Mouse (Mus musculus) stomach, postnatal 0 days (tissue): ENCODE results near the gene Txk. TPM values are rescaled to one million over a fixed set of nuclear protein-coding genes. Genes with fewer than 3 reads are reported as not detected.

Experiments used
- ATAC-seq: fragments of 200-750 bp; cut with Nextera tagmentation; 2 replicates; pipeline ENCODE4 v1.8.0; 2017; ENCODE audit not compliant: low FRiP score, low TSS enrichment
- DNase-seq: peaks from one replicate; pipeline ENCODE4 v3.0.0-alpha.2; 2016; ENCODE audit warnings: low spot score
- H3K27ac ChIP-seq: fragments of 300-500 bp; sonication (generic); replicated peaks from 2 replicates; pipeline ENCODE4 v1.5.1; 2014; ENCODE audit warnings: mild to moderate bottlenecking, control low read depth
- H3K27me3 ChIP-seq: fragments of 300-500 bp; sonication (generic); 2 replicates; pipeline ENCODE4 v1.6.1; 2014; ENCODE audit warnings: low read length; ENCODE audit not compliant: control insufficient read depth, insufficient read depth
- H3K36me3 ChIP-seq: fragments of 300-500 bp; sonication (generic); 2 replicates; pipeline ENCODE4 v1.6.1; 2014; ENCODE audit warnings: low read length, mixed read lengths; ENCODE audit not compliant: control insufficient read depth, insufficient read depth
- H3K4me1 ChIP-seq: fragments of 300-500 bp; sonication (generic); replicated peaks from 2 replicates; pipeline ENCODE4 v1.6.1; 2014; ENCODE audit warnings: antibody characterized with exemption; ENCODE audit not compliant: control insufficient read depth, insufficient read depth
- H3K4me2 ChIP-seq: fragments of 300-500 bp; sonication (generic); replicated peaks from 2 replicates; pipeline ENCODE4 v1.6.1; 2014; ENCODE audit warnings: low read depth, mild to moderate bottlenecking, control low read depth, moderate library complexity
- H3K4me3 ChIP-seq: fragments of 300-500 bp; sonication (generic); 2 replicates; pipeline ENCODE4 v1.5.1; 2014; ENCODE audit warnings: low read depth, low read length, control low read depth
- H3K9ac ChIP-seq: fragments of 300-500 bp; sonication (generic); 2 replicates; pipeline ENCODE4 v1.6.1; 2014; ENCODE audit warnings: mild to moderate bottlenecking, low read length, control low read depth, mixed read lengths
- H3K9me3 ChIP-seq: fragments of 300-500 bp; sonication (generic); 2 replicates; pipeline ENCODE4 v1.6.1; 2016; ENCODE audit warnings: low read length; ENCODE audit not compliant: control insufficient read depth
- CTCF ChIP-seq: IDR thresholded peaks from 2 replicates; pipeline ENCODE4 v1.5.1; 2016; ENCODE audit warnings: antibody characterized with exemption, low read depth, mild to moderate bottlenecking, moderate library complexity
- EP300 ChIP-seq: optimal IDR thresholded peaks from 2 replicates; pipeline ENCODE3; 2016; ENCODE audit warnings: antibody characterized with exemption
- WGBS: fragments of 180-500 bp; shearing (Covaris S2); extraction: QIAGEN DNeasy Blood & Tissue Kit; methylation state at CpG from one replicate; pipeline ENCODE4 v1.1.7; 2014; 5-methylcytosine and 5-hydroxymethylcytosine counted together
- polyA plus RNA-seq: library from polyadenylated mRNA; unstranded; fragments of >200 nt; fragmentation: Nextera tagmentation; extraction: Ambion mirVana; gene quantifications from 2 replicates; pipeline ENCODE4 v1.2.1, GENCODE M21; 2015

Txk gene
- polyA plus RNA-seq, 1 experiment from 2014 or later, result 0.16 TPM

GRCm38 (mm10) chr5:72785451-72785850, 32.9 kb upstream of the Txk start:
- Histone ChIP-seq H3K36me3 (no peaks in the 10 kb centered on the region), H3K27ac (no peak overlapping the region), H3K9me3 (no peaks in the 10 kb centered on the region), H3K4me2 (no peak overlapping the region), H3K27me3 (no peaks in the 10 kb centered on the region), H3K4me1 (no peaks in the 10 kb centered on the region), H3K4me3 (no peak overlapping the region), H3K9ac (no peak overlapping the region)
- 52% methylated on average over 4 of the region's 4 CpGs for WGBS
- ATAC-seq, result no peak
- no peak for DNase-seq
- peak; percentile 22 for TF ChIP-seq CTCF
- TF ChIP-seq EP300, result no peak

GRCm38 (mm10) chr5:72784719-72785118, 32.1 kb upstream of the Txk start:
- ATAC-seq, result no peak
- no peak for DNase-seq
- TF ChIP-seq EP300 (no peak), CTCF (no peak)
- Histone ChIP-seq H3K27me3 (no peaks in the 10 kb centered on the region), H3K4me2 (no peak overlapping the region), H3K27ac (no peak overlapping the region), H3K9me3 (no peaks in the 10 kb centered on the region), H3K4me3 (no peak overlapping the region), H3K4me1 (no peaks in the 10 kb centered on the region), H3K36me3 (no peaks in the 10 kb centered on the region), H3K9ac (no peak overlapping the region)
- whole genome bisulfite sequencing, result 80% methylated on average over 3 of the region's 3 CpGs

- Histone ChIP-seq H3K4me2 (no peak overlapping the region), H3K4me1 (no peaks in the 10 kb centered on the region), H3K9me3 (no peaks in the 10 kb centered on the region), H3K27ac (no peak overlapping the region), H3K9ac (no peak overlapping the region), H3K36me3 (no peaks in the 10 kb centered on the region), H3K27me3 (no peaks in the 10 kb centered on the region), H3K4me3 (no peak overlapping the region)
- DNase-seq (no peak), ATAC-seq (no peak)
- WGBS, result 65% methylated on average over 8 of the region's 8 CpGs
- TF ChIP-seq EP300 (no peak), CTCF (no peak)
Observed at GRCm38 (mm10) chr5:72783957-72784356, 31.4 kb upstream of the Txk start.

- H3K9me3 ChIP-seq, result no peaks in the 10 kb centered on the region
- H3K36me3 ChIP-seq, result no peaks in the 10 kb centered on the region
- H3K9ac ChIP-seq, result no peak overlapping the region
- no peak overlapping the region for H3K27ac ChIP-seq
- H3K4me2 ChIP-seq, result no peak overlapping the region
- H3K4me3 ChIP-seq, result no peak overlapping the region
- no peak for TF ChIP-seq CTCF
- TF ChIP-seq EP300, result no peak
- WGBS, result 93% methylated on average over 7 of the region's 7 CpGs
- no peaks in the 10 kb centered on the region for H3K27me3 ChIP-seq
- H3K4me1 ChIP-seq, result no peaks in the 10 kb centered on the region
- ATAC-seq (no peak), DNase-seq (no peak)
Observed at GRCm38 (mm10) chr5:72783123-72783522, 30.5 kb upstream of the Txk start.

- Histone ChIP-seq H3K4me3 (no peak overlapping the region), H3K9me3 (no peaks in the 10 kb centered on the region), H3K4me1 (no peaks in the 10 kb centered on the region), H3K36me3 (no peaks in the 10 kb centered on the region), H3K27me3 (no peaks in the 10 kb centered on the region), H3K4me2 (no peak overlapping the region), H3K9ac (no peak overlapping the region), H3K27ac (no peak overlapping the region)
- 76% methylated on average over 11 of the region's 11 CpGs for WGBS
- ATAC-seq, result no peak
- no peak for DNase-seq
- TF ChIP-seq EP300 (no peak), CTCF (no peak)
Observed at GRCm38 (mm10) chr5:72781776-72782175, 29.2 kb upstream of the Txk start.

- no peak for ATAC-seq
- Histone ChIP-seq H3K9ac (no peak overlapping the region), H3K4me3 (no peak overlapping the region), H3K9me3 (no peaks in the 10 kb centered on the region), H3K27ac (no peak overlapping the region), H3K36me3 (no peaks in the 10 kb centered on the region), H3K4me2 (no peak overlapping the region), H3K4me1 (no peaks in the 10 kb centered on the region), H3K27me3 (no peaks in the 10 kb centered on the region)
- TF ChIP-seq CTCF (no peak), EP300 (no peak)
- DNase-seq, result no peak
- WGBS, result 88% methylated on average over 2 of the region's 2 CpGs
Observed at GRCm38 (mm10) chr5:72776595-72776994, 24.0 kb upstream of the Txk start.
